Mouse (Mus musculus): Measurements from ENCODE around the gene Nlrp9b.

- TF ChIP-seq CTCF (IDR thresholded peaks at IDR 0.05; ENCODE audit: low read depth) (no peak), EP300 (IDR thresholded peaks at IDR 0.05; ENCODE audit: low read depth) (no peak)
Observed at GRCm38 (mm10) chr7:19945201-19945600, 46.1 kb upstream of the Nlrp9b start.

Measured in liver, postnatal 0 days (tissue).